Mouse (Mus musculus) inflammation-experienced regulatory T-cells, adult 16 weeks (primary cell): Measurements from ENCODE around the gene Vmn1r25. TPM values are rescaled to one million over a fixed set of nuclear protein-coding genes. Genes with fewer than 3 reads are reported as not detected.

Source experiments
- polyA plus RNA-seq: library from polyadenylated mRNA; unstranded; fragments of 100-300 nt; shearing (Covaris generic); gene quantifications from one replicate; pipeline ENCODE4 v1.2.1, GENCODE M21; 2017

Vmn1r25 gene
- polyA plus RNA-seq = not detected

GRCm38 (mm10) chr6:57980710-57981109 is at the start of gene Vmn1r25:
TSS of gene Vmn1r25 (minus strand) at chr6:57980810.

GRCm38 (mm10) chr6:58015059-58015458 is 34.4 kb upstream of the Vmn1r25 start, which contains the start of gene Vmn1r26:
TSS of gene Vmn1r26 (minus strand) at chr6:58015159.

GRCm38 (mm10) chr6:57961403-57961802 is 19.2 kb downstream of the Vmn1r25 start, which contains the start of gene Vmn1r24:
TSS of gene Vmn1r24 (minus strand) at chr6:57961503.

Other genes starting within 250 kb of the Vmn1r25 start
- gene Vopp1, start 155.7 kb downstream of the Vmn1r25 start, polyA plus RNA-seq = 24.1 TPM
- gene Vmn1r21, start 130.5 kb downstream of the Vmn1r25 start, polyA plus RNA-seq = not detected
- not detected for gene Vmn1r22, start 72.8 kb downstream of the Vmn1r25 start, polyA plus RNA-seq
- not detected for gene Vmn1r23, start 54.0 kb downstream of the Vmn1r25 start, polyA plus RNA-seq
- not detected for gene Vmn1r24, start 19.3 kb downstream of the Vmn1r25 start, polyA plus RNA-seq
- not detected for gene Vmn1r26, start 34.3 kb upstream of the Vmn1r25 start, polyA plus RNA-seq
- gene Vmn1r27, start 238.0 kb upstream of the Vmn1r25 start, polyA plus RNA-seq = not detected